8 mouse cellular contexts compared by ENCODE assay signal in the genomic region with DNA sequence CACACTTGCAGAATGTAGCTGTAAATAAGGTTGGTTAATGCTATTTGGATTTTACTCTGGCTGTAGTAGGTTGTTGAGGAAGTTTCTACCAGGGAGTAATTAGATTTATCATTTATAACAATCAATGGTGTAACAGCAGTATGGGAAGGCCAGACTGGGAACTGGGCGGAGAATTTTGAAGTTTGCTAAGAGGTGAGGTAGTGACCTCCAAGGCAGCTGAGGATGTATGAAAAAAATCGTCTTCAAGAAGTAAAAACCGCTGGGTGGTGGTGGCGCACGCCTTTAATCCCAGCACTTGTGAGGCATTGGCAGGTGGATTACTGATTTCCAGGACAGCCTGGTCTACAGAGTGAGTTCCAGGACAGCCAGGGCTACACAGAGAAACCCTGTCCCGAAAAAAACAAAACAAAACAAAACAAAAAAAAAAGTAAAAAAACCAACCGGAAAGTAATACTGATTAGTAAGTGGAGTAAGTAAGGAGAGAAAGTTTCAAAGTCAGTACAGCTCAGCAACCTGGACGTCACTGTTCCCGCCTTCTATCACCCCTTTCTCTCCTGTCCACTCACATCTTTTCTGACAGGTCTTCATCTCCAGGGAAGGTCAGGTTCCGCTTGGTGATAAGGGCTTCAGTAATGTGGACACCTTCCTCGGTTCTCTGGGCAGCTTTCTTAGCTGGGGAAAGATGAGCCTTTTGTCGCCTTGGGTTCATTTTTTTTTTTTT. TPM values are rescaled to one million over a fixed set of nuclear protein-coding genes. Genes with fewer than 3 reads are reported as not detected.
DNase-seq lines count a peak whose midpoint lies in the region; ATAC-seq and TF ChIP-seq lines count a peak whose summit lies in the region.

No protein-coding gene starts in this region.

- DNase-seq in heart, adult 9 months (ENCODE audit: low spot score in 2 of 2): no peak
- no peak for DNase-seq in hindbrain, embryonic 14.5 days (ENCODE audit: low spot score)
- DNase-seq in right cerebral cortex, adult 18-20 months: no peak
- DNase-seq in left cerebral cortex, postnatal 10 days (ENCODE audit: extremely low spot score in 1 of 2, low spot score in 2 of 2): no peak
- no peak for DNase-seq in spleen, postnatal 4 days (ENCODE audit: low spot score in 2 of 2)

- intact Hi-C loops in left cerebral cortex, postnatal 10 days (cut with DNase I): no loop called here

- no peak for TF ChIP-seq CTCF in bone marrow macrophage, adult 2 months (IDR thresholded peaks at IDR 0.05; ENCODE audit: low read depth, low read length)

- no peak for ATAC-seq in heart, embryonic 14.5 days (ENCODE audit: insufficient number of reproducible peaks, insufficient read depth, low FRiP score, low read depth)
- no peak for ATAC-seq in hindbrain, embryonic 14.5 days (ENCODE audit: low FRiP score)
- ATAC-seq in midbrain, embryonic 13.5 days: no peak

- no peak overlapping the region for H3K27ac ChIP-seq in heart, embryonic 14.5 days (replicated peaks in 1 of 2; ENCODE audit: control insufficient read depth in 1 of 2, insufficient read depth in 1 of 2, low read depth in 2 of 2, low read length in 2 of 2)
- H3K27ac ChIP-seq in bone marrow macrophage, adult 2 months (ENCODE audit: insufficient read depth, low read depth, low read length): no peak overlapping the region
- 0 out of 2 replicates have a peak overlapping the region, but pooled peaks have one; percentile 64 for H3K27ac ChIP-seq in hindbrain, embryonic 14.5 days
- H3K27ac ChIP-seq in midbrain, embryonic 13.5 days: no peak overlapping the region

- WGBS in heart, embryonic 14.5 days: 42% methylated on average over 12 of the region's 12 CpGs
- WGBS in hindbrain, embryonic 14.5 days: 57% methylated on average over 12 of the region's 12 CpGs
- WGBS in midbrain, embryonic 13.5 days: 53% methylated on average over 12 of the region's 12 CpGs

- no peak for TF ChIP-seq POLR2A in bone marrow macrophage, adult 2 months (IDR thresholded peaks at IDR 0.05; ENCODE audit: borderline replicate concordance, low read depth, low read length)

- peak overlapping the region; percentile 66 for H3K9ac ChIP-seq in heart, embryonic 14.5 days (ENCODE audit: low read length)
- peak overlapping the region; percentile 55 for H3K9ac ChIP-seq in hindbrain, embryonic 14.5 days
- H3K9ac ChIP-seq in midbrain, embryonic 13.5 days (replicated peaks): peak overlapping the region; percentile 61

- H3K36me3 ChIP-seq in heart, embryonic 14.5 days (ENCODE audit: control insufficient read depth, insufficient read depth, low read length): peaks cover 16% of the 10 kb centered on the region
- 0 out of 2 replicates have a peak, but pooled peaks cover 4% of the 10 kb centered on the region for H3K36me3 ChIP-seq in hindbrain, embryonic 14.5 days (replicated peaks; ENCODE audit: control insufficient read depth, insufficient read depth)
- peaks cover 6% of the 10 kb centered on the region for H3K36me3 ChIP-seq in midbrain, embryonic 13.5 days

- H3K4me1 ChIP-seq in heart, embryonic 14.5 days (ENCODE audit: control insufficient read depth in 2 of 2, insufficient read depth in 2 of 2, low read length in 2 of 2): peaks cover 5 to 9% of the 10 kb centered on the region in 2 experiments
- H3K4me1 ChIP-seq in bone marrow macrophage, adult 2 months (ENCODE audit: control insufficient read depth, insufficient read depth, low read length): peaks cover 8% of the 10 kb centered on the region
- H3K4me1 ChIP-seq in hindbrain, embryonic 14.5 days (replicated peaks; ENCODE audit: control insufficient read depth, insufficient read depth, low read length): peaks cover 6% of the 10 kb centered on the region
- peaks cover 10% of the 10 kb centered on the region for H3K4me1 ChIP-seq in midbrain, embryonic 13.5 days (replicated peaks)

- no peaks in the 10 kb centered on the region for H3K27me3 ChIP-seq in heart, embryonic 14.5 days (ENCODE audit: control insufficient read depth, insufficient read depth, low read length)
- H3K27me3 ChIP-seq in hindbrain, embryonic 14.5 days (ENCODE audit: control insufficient read depth, insufficient read depth, low read length): no peaks in the 10 kb centered on the region
- no peaks in the 10 kb centered on the region for H3K27me3 ChIP-seq in midbrain, embryonic 13.5 days

- H3K4me2 ChIP-seq in heart, embryonic 14.5 days (ENCODE audit: low read length): peak overlapping the region; percentile 90
- peak overlapping the region; percentile 81 for H3K4me2 ChIP-seq in hindbrain, embryonic 14.5 days (replicated peaks)
- H3K4me2 ChIP-seq in midbrain, embryonic 13.5 days (replicated peaks): peak overlapping the region; percentile 75

- H3K9me3 ChIP-seq in heart, embryonic 14.5 days (ENCODE audit: control insufficient read depth, low read length): no peaks in the 10 kb centered on the region
- no peaks in the 10 kb centered on the region for H3K9me3 ChIP-seq in hindbrain, embryonic 14.5 days (ENCODE audit: control insufficient read depth, low read length)
- H3K9me3 ChIP-seq in midbrain, embryonic 13.5 days: no peaks in the 10 kb centered on the region

- peak overlapping the region; percentile 54 to 90 for H3K4me3 ChIP-seq in heart, embryonic 14.5 days (ENCODE audit: control insufficient read depth in 1 of 2, insufficient read depth in 1 of 2, low read depth in 1 of 2, low read length in 2 of 2)
- peak overlapping the region; percentile 73 for H3K4me3 ChIP-seq in bone marrow macrophage, adult 2 months (ENCODE audit: insufficient read depth, low read length)
- H3K4me3 ChIP-seq in hindbrain, embryonic 14.5 days (replicated peaks; ENCODE audit: low read length): peak overlapping the region; percentile 68
- H3K4me3 ChIP-seq in midbrain, embryonic 13.5 days (replicated peaks): peak overlapping the region; percentile 82

RNA-seq across cellular contexts. Expression of gene Lrrc46, which starts 0.7 kb away (rescaled TPM):
- polyA plus RNA-seq in heart, embryonic 14.5 days (2014; fragmentation: Nextera tagmentation; extraction: Ambion mirVana): 0.35 and 0.54 TPM in 2 replicates
- not detected in 2 replicates for polyA plus RNA-seq in bone marrow macrophage, adult 2 months (2012; ENCODE audit: insufficient read depth, insufficient read length, missing spikeins)
- 2.6 and 4.3 TPM in 2 replicates for polyA plus RNA-seq in hindbrain, embryonic 14.5 days (2014; fragmentation: Nextera tagmentation; extraction: Ambion mirVana)
- polyA plus RNA-seq in midbrain, embryonic 13.5 days (2015; fragmentation: Nextera tagmentation; extraction: Ambion mirVana): 2.5 and 3.2 TPM in 2 replicates
- total RNA-seq in left cerebral cortex, postnatal 10 days (2021): under 1 TPM; 0.61 to 0.75 TPM

RNA-seq across cellular contexts. Expression of gene Mrpl10, which starts 0.9 kb away (rescaled TPM):
- 76.9 and 80.1 TPM in 2 replicates for polyA plus RNA-seq in heart, embryonic 14.5 days (2014; fragmentation: Nextera tagmentation; extraction: Ambion mirVana)
- polyA plus RNA-seq in bone marrow macrophage, adult 2 months (2012; ENCODE audit: insufficient read depth, insufficient read length, missing spikeins): 32.2 and 34.0 TPM in 2 replicates
- 60.5 TPM in 2 replicates for polyA plus RNA-seq in hindbrain, embryonic 14.5 days (2014; fragmentation: Nextera tagmentation; extraction: Ambion mirVana)
- 58.2 and 62.0 TPM in 2 replicates for polyA plus RNA-seq in midbrain, embryonic 13.5 days (2015; fragmentation: Nextera tagmentation; extraction: Ambion mirVana)
- 10 to 100 TPM; 69.0 to 69.2 TPM for total RNA-seq in left cerebral cortex, postnatal 10 days (2021)

RNA-seq across cellular contexts. Expression of gene Osbpl7, which starts 10.0 kb away (rescaled TPM):
- polyA plus RNA-seq in heart, embryonic 14.5 days (2014; fragmentation: Nextera tagmentation; extraction: Ambion mirVana): 3.9 and 4.6 TPM in 2 replicates
- polyA plus RNA-seq in bone marrow macrophage, adult 2 months (2012; ENCODE audit: insufficient read depth, insufficient read length, missing spikeins): 8.5 and 9.2 TPM in 2 replicates
- polyA plus RNA-seq in hindbrain, embryonic 14.5 days (2014; fragmentation: Nextera tagmentation; extraction: Ambion mirVana): 6.3 and 7.9 TPM in 2 replicates
- polyA plus RNA-seq in midbrain, embryonic 13.5 days (2015; fragmentation: Nextera tagmentation; extraction: Ambion mirVana): 11.3 and 11.8 TPM in 2 replicates
- total RNA-seq in left cerebral cortex, postnatal 10 days (2021): 10 to 100 TPM; 11.3 to 12.8 TPM

RNA-seq across cellular contexts. Expression of gene Scrn2, which starts 10.7 kb away (rescaled TPM):
- 12.9 and 14.4 TPM in 2 replicates for polyA plus RNA-seq in heart, embryonic 14.5 days (2014; fragmentation: Nextera tagmentation; extraction: Ambion mirVana)
- 1.5 and 2.2 TPM in 2 replicates for polyA plus RNA-seq in bone marrow macrophage, adult 2 months (2012; ENCODE audit: insufficient read depth, insufficient read length, missing spikeins)
- 11.5 and 12.7 TPM in 2 replicates for polyA plus RNA-seq in hindbrain, embryonic 14.5 days (2014; fragmentation: Nextera tagmentation; extraction: Ambion mirVana)
- polyA plus RNA-seq in midbrain, embryonic 13.5 days (2015; fragmentation: Nextera tagmentation; extraction: Ambion mirVana): 18.4 and 18.6 TPM in 2 replicates
- total RNA-seq in left cerebral cortex, postnatal 10 days (2021): 1 to 10 TPM; 3.9 to 4.2 TPM

RNA-seq across cellular contexts. Expression of gene Sp6, which starts 27.3 kb away (rescaled TPM):
- polyA plus RNA-seq in heart, embryonic 14.5 days (2014; fragmentation: Nextera tagmentation; extraction: Ambion mirVana): 0.11 TPM in 1 of 2 replicates, not detected in the other
- 0.31 and 0.37 TPM in 2 replicates for polyA plus RNA-seq in bone marrow macrophage, adult 2 months (2012; ENCODE audit: insufficient read depth, insufficient read length, missing spikeins)
- 0.09 and 0.16 TPM in 2 replicates for polyA plus RNA-seq in hindbrain, embryonic 14.5 days (2014; fragmentation: Nextera tagmentation; extraction: Ambion mirVana)
- polyA plus RNA-seq in midbrain, embryonic 13.5 days (2015; fragmentation: Nextera tagmentation; extraction: Ambion mirVana): 0.07 and 0.13 TPM in 2 replicates
- total RNA-seq in left cerebral cortex, postnatal 10 days (2021): 1 to 10 TPM; 2.3 to 3.1 TPM
